Mouse (Mus musculus): ENCODE data around the gene Mamstr.
"Not testable (repeated sequence)": the region's sequence is repeated elsewhere in the genome, so short reads cannot be mapped to it uniquely, and the experiment has no call there.

The Mamstr gene

GRCm38 (mm10) chr7:45649351-45649750 lies 9.6 kb downstream of the Mamstr start:
- no peak for DNase-seq (ENCODE audit: low read depth, low spot score)

GRCm38 (mm10) chr7:45650484-45650883 lies 10.7 kb downstream of the Mamstr start:
- not testable (repeated sequence) for DNase-seq (ENCODE audit: low read depth, low spot score)

GRCm38 (mm10) chr7:45654424-45655047 lies 14.8 kb downstream of the Mamstr start:
- no peak for DNase-seq (ENCODE audit: low read depth, low spot score)

GRCm38 (mm10) chr7:45660746-45661478 lies 21.1 kb downstream of the Mamstr start:
- no peak for DNase-seq (ENCODE audit: low read depth, low spot score)

GRCm38 (mm10) chr7:45661702-45662101 lies 21.9 kb downstream of the Mamstr start:
- not testable (repeated sequence) for DNase-seq (ENCODE audit: low read depth, low spot score)

- DNase-seq (ENCODE audit: low read depth, low spot score), result no peak
Measured at GRCm38 (mm10) chr7:45665303-45666138, 25.7 kb downstream of the Mamstr start.

- no peak for DNase-seq (ENCODE audit: low read depth, low spot score)
Measured at GRCm38 (mm10) chr7:45666161-45666560, 26.4 kb downstream of the Mamstr start, which contains the start of gene Fut2. Gene Fut2, minus strand, starts transcription at chr7:45666394.

- DNase-seq (ENCODE audit: low read depth, low spot score), result no peak
Measured at GRCm38 (mm10) chr7:45667761-45668160, 28.0 kb downstream of the Mamstr start.

GRCm38 (mm10) chr7:45668921-45669320 lies 29.1 kb downstream of the Mamstr start:
- DNase-seq (ENCODE audit: low read depth, low spot score), result no peak

- DNase-seq (ENCODE audit: low read depth, low spot score), result no peak
Measured at GRCm38 (mm10) chr7:45677627-45678295, 38.0 kb downstream of the Mamstr start.

GRCm38 (mm10) chr7:45678513-45678912 lies 38.7 kb downstream of the Mamstr start:
- no peak for DNase-seq (ENCODE audit: low read depth, low spot score)

- no peak for DNase-seq (ENCODE audit: low read depth, low spot score)
Measured at GRCm38 (mm10) chr7:45679966-45680621, 40.3 kb downstream of the Mamstr start.

GRCm38 (mm10) chr7:45681046-45681736 lies 41.4 kb downstream of the Mamstr start:
- DNase-seq (ENCODE audit: low read depth, low spot score), result no peak

GRCm38 (mm10) chr7:45682144-45683126 lies 42.7 kb downstream of the Mamstr start:
- DNase-seq (ENCODE audit: low read depth, low spot score), result no peak

GRCm38 (mm10) chr7:45683396-45684050 lies 43.7 kb downstream of the Mamstr start, which contains the start of gene Ntn5:
Gene Ntn5, plus strand, starts transcription at chr7:45684022.
- no peak for DNase-seq (ENCODE audit: low read depth, low spot score)

- DNase-seq (ENCODE audit: low read depth, low spot score), result no peak
Measured at GRCm38 (mm10) chr7:45685811-45686210, 46.0 kb downstream of the Mamstr start.

- DNase-seq (ENCODE audit: low read depth, low spot score), result no peak
Measured at GRCm38 (mm10) chr7:45686841-45687240, 47.1 kb downstream of the Mamstr start.

GRCm38 (mm10) chr7:45689099-45689498 lies 49.3 kb downstream of the Mamstr start:
- DNase-seq (ENCODE audit: low read depth, low spot score), result no peak

- no peak for DNase-seq (ENCODE audit: low read depth, low spot score)
Measured at GRCm38 (mm10) chr7:45689800-45690199, 50.0 kb downstream of the Mamstr start.

All from telencephalon, adult 2 months (tissue).